Mouse (Mus musculus) ES-Bruce4 (cell line): ENCODE measurements around the gene Ift122. TPM values are rescaled to one million over a fixed set of nuclear protein-coding genes. Genes with fewer than 3 reads are reported as not detected.
A peak's percentile ranks its signal among the peaks of the same experiment; 100 is the strongest.
"Not testable (repeated sequence)": the region's sequence is repeated elsewhere in the genome, so short reads cannot be mapped to it uniquely, and the experiment has no call there.

ENCODE experiments used
- H3K27ac ChIP-seq: 2 replicates; pipeline ENCODE4 v1.5.1; 2012; ENCODE audit warnings: low read length, inconsistent platforms; ENCODE audit not compliant: insufficient read depth
- H3K27me3 ChIP-seq: 2 replicates; pipeline ENCODE4 v1.6.1; 2012; ENCODE audit warnings: mild to moderate bottlenecking, low read length, inconsistent platforms; ENCODE audit not compliant: control insufficient read depth, poor library complexity, insufficient read depth, severe bottlenecking
- H3K36me3 ChIP-seq: 2 replicates; pipeline ENCODE4 v1.6.1; 2012; ENCODE audit warnings: inconsistent platforms, mild to moderate bottlenecking, low read length, moderate library complexity; ENCODE audit not compliant: control insufficient read depth, poor library complexity, insufficient read depth, severe bottlenecking
- H3K4me1 ChIP-seq: one replicate; pipeline ENCODE4 v1.8.1; 2011; ENCODE audit warnings: low read length; ENCODE audit not compliant: control insufficient read depth, insufficient read depth
- H3K4me3 ChIP-seq: 2 replicates; pipeline ENCODE4 v1.5.1; 2011; ENCODE audit warnings: low read depth, mild to moderate bottlenecking, low read length
- H3K9ac ChIP-seq: 2 replicates; pipeline ENCODE4 v1.6.1; 2012; ENCODE audit warnings: low read depth, mild to moderate bottlenecking, inconsistent platforms; ENCODE audit not compliant: poor library complexity, severe bottlenecking
- H3K9me3 ChIP-seq: replicated peaks from 2 replicates; pipeline ENCODE4 v1.6.1; 2012; ENCODE audit warnings: mild to moderate bottlenecking, low read length, inconsistent platforms; ENCODE audit not compliant: control insufficient read depth, poor library complexity, insufficient read depth, severe bottlenecking
- CTCF ChIP-seq: IDR thresholded peaks from one replicate; pipeline ENCODE4 v1.8.1; 2011; ENCODE audit warnings: low read depth, low read length
- EP300 ChIP-seq: IDR thresholded peaks from 2 replicates; pipeline ENCODE4 v1.6.1; 2011; ENCODE audit warnings: low read depth, low read length; ENCODE audit not compliant: insufficient read depth
- POLR2A ChIP-seq: IDR thresholded peaks from one replicate; pipeline ENCODE4 v1.8.1; 2011; ENCODE audit warnings: low read length; ENCODE audit not compliant: insufficient read depth
- polyA plus RNA-seq: library from polyadenylated mRNA; stranded (reverse); fragments of >200 nt; gene quantifications from 2 replicates; pipeline ENCODE4 v1.2.4, GENCODE M21; 2011; ENCODE audit warnings: low read depth; ENCODE audit not compliant: missing spikeins, insufficient read depth, insufficient read length

Ift122 gene
- polyA plus RNA-seq, 1 experiment: 17.1 TPM

GRCm38 (mm10) chr6:115823850-115824464 is 29.3 kb upstream of the Ift122 start:
- not testable (repeated sequence) for H3K27me3 ChIP-seq, H3K4me1 ChIP-seq, H3K4me3 ChIP-seq, H3K36me3 ChIP-seq, H3K9me3 ChIP-seq
- Histone ChIP-seq H3K9ac (peak overlapping the region; percentile 13; the same call in 1 of the 2 replicates), H3K27ac (peak overlapping the region; percentile 14; the same call in 1 of the 2 replicates)
- TF ChIP-seq CTCF: peak; percentile 66

DNA sequence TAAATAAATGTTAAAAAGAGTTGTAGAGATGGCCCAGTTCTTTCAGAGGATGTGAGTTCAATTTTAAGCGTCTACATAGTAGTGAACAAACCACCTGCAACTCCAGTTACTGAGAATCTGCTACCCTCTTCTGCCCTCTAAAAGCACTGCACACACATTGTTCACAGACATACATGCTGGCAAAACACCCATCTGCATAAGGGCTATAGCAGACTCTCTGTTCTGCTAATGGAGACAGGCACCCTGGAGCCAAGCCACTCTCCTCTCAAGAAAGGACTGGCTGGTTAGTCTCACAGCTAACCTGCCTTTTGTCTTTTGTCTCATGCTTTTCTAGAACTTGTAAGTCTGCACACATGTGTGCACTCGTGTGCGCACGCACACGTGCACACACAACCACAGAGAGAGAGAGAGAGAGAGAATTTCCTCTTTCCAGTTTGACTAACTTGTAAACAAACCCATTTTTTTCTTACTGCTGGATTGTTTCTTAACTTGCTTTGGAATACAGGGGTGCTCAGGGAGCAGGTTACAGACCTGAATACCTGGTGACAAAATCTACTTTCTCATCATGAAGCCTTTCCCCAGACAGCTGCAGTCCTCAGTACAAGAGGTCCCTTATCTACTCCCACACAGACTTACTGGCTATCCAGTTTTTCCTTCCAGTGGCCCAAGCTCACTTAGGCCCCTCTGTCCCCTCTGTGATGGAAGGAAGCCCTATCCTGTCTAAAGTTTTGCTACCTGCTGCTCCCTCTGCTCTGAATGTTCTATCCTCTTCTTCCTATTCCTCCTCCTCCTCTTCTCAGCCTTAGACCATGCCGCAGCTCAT is 22.3 kb upstream of the Ift122 start:
- H3K36me3 ChIP-seq: no peaks in the 10 kb centered on the region
- H3K4me1 ChIP-seq: peaks cover 1% of the 10 kb centered on the region
- peak overlapping the region; percentile 60 for H3K27ac ChIP-seq
- TF ChIP-seq POLR2A: no peak
- TF ChIP-seq EP300: no peak
- TF ChIP-seq CTCF: no peak
- H3K9me3 ChIP-seq: no peaks in the 10 kb centered on the region
- H3K9ac ChIP-seq: peak overlapping the region; percentile 5; the same call in 1 of the 2 replicates
- no peak overlapping the region for H3K4me3 ChIP-seq
- H3K27me3 ChIP-seq: no peaks in the 10 kb centered on the region

GRCm38 (mm10) chr6:115832152-115832850 is 21.0 kb upstream of the Ift122 start:
- no peak overlapping the region for H3K27ac ChIP-seq
- peaks cover 1% of the 10 kb centered on the region for H3K4me1 ChIP-seq
- no peak overlapping the region for H3K4me3 ChIP-seq
- no peak for TF ChIP-seq POLR2A
- no peak for TF ChIP-seq CTCF
- no peaks in the 10 kb centered on the region for H3K9me3 ChIP-seq
- no peaks in the 10 kb centered on the region for H3K27me3 ChIP-seq
- H3K36me3 ChIP-seq: no peaks in the 10 kb centered on the region
- H3K9ac ChIP-seq: no peak overlapping the region

DNA sequence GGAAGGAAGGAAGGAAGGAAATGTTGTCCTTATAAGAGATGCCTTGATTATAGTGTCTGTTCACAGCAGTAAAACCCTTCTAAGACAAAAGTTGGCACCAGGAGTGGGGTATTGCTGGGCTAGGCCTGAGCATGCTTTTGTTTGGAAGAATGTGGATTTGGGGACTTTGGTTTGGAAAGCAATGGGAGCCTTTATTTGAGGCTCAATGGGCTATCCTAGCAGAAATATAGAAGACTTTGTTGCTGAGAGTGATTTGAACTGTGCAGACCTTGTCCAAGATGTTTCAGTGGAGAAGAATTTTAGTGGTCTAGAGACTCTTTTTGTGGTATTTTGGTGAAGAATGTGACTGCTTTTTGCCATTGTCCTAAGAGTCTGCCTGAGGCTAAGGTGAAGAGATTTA is 19.4 kb upstream of the Ift122 start:
- H3K9me3 ChIP-seq: no peaks in the 10 kb centered on the region
- no peaks in the 10 kb centered on the region for H3K36me3 ChIP-seq
- no peak overlapping the region for H3K4me3 ChIP-seq
- no peak for TF ChIP-seq CTCF
- no peak for TF ChIP-seq EP300
- no peak for TF ChIP-seq POLR2A
- peaks cover 1% of the 10 kb centered on the region for H3K4me1 ChIP-seq
- no peak overlapping the region for H3K27ac ChIP-seq
- H3K27me3 ChIP-seq: no peaks in the 10 kb centered on the region
- H3K9ac ChIP-seq: no peak overlapping the region

DNA sequence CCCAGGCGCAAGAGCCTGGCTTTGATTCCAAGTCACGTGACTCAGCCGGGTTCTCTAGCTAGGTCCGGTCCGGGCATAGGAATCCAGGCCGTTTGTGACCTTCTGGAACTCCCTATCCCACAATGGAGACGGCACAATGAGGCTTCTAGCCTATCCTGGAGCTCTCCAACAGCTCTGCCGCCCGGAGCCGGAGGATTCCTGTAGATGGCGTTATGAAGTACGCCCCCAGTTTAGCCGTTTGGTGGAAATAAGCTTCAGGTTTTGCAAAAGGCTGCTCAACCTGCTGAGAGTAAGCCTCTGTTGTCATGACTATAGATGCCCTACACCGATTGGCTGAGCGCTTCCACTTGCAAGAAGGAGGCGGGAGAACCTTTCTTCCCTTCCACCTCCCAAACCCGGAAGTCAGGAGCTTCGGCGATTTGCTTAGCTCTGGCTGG is 15.1 kb upstream of the Ift122 start, which contains the start of gene Efcab12:
Gene Efcab12 (minus strand): TSS at position 252 of the 437 bp plus-strand sequence.
- peak within 1 kb of the TSS; percentile 70; the same call in 1 of the 2 replicates for H3K27ac ChIP-seq
- TF ChIP-seq POLR2A: no peak
- TF ChIP-seq EP300: no peak
- TF ChIP-seq CTCF: peak; percentile 9
- H3K4me1 ChIP-seq: no peaks in the 10 kb centered on the region
- H3K36me3 ChIP-seq: peaks cover 12% of the 10 kb centered on the region
- H3K27me3 ChIP-seq: no peaks in the 10 kb centered on the region
- H3K9ac ChIP-seq: peak within 1 kb of the TSS; percentile 13; the same call in 1 of the 2 replicates
- peak within 1 kb of the TSS; percentile 51 for H3K4me3 ChIP-seq
- no peaks in the 10 kb centered on the region for H3K9me3 ChIP-seq
